Mouse (Mus musculus) monocyte, adult 5-6 weeks (primary cell): ENCODE measurements around the gene Sugp2. TPM values are rescaled to one million over a fixed set of nuclear protein-coding genes. Genes with fewer than 3 reads are reported as not detected.
A peak's percentile ranks its signal among the peaks of the same experiment; 100 is the strongest.
"Not testable (repeated sequence)": the region's sequence is repeated elsewhere in the genome, so short reads cannot be mapped to it uniquely, and the experiment has no call there.

Experiments used
- ATAC-seq: fragments of 153-309, 156-312 bp; replicated peaks from 2 replicates; pipeline ENCODE4 v1.8.0; 2017; ENCODE audit warnings: mild to moderate bottlenecking; ENCODE audit not compliant: low TSS enrichment, insufficient number of reproducible peaks, severe bottlenecking, poor library complexity, low FRiP score
- total RNA-seq: library from RNA; stranded (forward); fragments of 200-1000, 200-491, 200-594 nt; gene quantifications from 3 replicates; pipeline ENCODE4 v1.2.3, GENCODE M21; 2017

The Sugp2 gene
- 14.0 to 47.5 TPM (median 21.6 TPM) in 3 replicates for total RNA-seq

DNA sequence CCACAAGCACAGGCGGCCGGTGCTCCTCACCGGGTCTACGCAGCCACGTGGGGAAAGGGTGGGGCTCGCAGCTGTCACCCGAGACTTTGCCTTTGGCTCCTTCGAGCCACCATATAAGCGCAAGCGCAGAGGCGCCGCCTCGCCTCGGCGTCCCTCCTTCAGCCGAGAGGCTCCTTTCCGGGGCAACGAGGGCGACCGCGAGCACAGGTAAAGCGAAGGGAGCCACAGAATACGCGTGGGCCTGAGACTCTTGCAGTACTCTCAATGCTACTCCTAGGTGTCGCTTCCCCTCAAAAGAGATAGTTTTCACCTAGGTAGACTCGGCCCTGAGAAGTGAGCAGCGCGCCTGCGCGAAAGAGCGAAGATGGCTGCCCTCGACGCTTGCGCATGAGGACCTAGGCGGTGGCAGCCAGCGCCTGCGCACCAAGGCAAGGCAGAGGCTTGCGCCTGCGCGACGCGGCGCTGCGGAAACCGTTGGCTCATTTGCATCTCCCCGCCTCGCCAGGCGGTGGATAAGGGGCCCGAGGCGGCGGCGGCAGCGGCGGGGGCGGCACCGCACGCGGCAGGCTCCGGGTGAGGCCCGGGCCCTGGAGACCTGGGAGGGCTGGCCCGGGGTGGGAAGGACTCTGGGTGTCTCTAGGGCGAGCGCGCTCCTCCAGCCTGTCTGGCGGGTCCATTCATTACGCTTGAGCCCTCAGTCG lies at the start of gene Sugp2, which contains the start of gene Armc6:
Gene Sugp2, plus strand, starts transcription at position 147 of the 701 bp plus-strand sequence.
Gene Armc6, minus strand, starts transcription at position 387 of the 701 bp plus-strand sequence.
- peak; percentile 90 for ATAC-seq

DNA sequence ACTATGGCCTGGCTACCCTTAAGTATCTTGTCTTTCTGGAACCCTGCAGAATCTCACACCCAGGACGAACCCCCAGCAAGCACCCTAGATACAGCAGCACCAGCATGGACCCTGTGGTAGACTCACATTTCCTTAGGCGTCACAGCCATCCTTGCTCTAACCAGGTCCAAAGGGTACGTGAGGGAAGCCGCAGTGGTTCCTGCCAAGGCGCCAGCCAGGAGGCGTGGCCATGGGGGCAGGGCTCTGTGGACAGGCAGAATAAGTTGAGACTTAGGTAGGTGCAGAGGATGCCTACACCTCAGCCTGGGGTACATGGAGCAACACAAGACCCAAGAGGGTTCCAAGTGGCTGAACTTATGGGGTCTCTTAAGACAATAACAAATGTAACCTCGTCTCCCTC lies 45.3 kb upstream of the Sugp2 start:
- no peak for ATAC-seq

DNA sequence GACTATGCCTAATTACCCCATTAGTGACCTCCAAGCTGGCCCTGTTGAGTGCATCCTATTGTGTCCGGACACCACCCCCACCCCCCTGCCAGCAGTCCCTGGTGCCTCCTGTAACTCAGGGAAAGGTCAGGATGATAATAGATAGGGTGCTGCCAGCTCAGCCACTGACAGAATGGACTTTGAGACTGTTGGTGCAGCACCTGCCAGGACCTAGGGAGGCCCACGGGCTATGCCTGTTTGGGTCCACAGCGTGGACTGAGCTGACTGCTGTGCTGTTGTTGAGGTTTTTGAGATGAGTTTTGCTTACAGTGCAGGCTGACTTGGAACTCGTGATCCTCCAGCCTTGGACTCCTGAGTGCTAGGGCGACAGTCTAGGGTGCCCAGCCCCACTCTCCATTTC lies 40.8 kb upstream of the Sugp2 start:
- ATAC-seq = no peak

DNA sequence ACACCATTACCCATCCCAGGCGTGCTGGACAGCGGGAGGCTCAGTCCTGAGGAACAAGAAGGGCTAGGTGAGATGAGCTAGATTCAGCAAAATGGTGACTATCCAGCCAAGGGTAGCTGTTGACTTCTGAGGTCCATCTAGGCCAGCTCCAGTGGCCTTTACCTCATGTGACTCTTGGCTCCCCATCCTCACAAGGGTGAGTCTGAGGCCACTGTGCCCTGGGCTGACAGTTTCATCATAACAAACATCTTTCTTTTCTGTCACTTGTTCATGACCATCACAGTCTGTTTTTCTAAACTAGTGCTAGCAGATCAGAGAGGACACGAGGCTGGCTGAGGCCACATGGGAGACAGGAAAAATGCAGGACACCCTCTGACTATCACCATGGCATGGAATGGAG lies 39.8 kb upstream of the Sugp2 start:
- no peak for ATAC-seq

GRCm38 (mm10) chr8:70195762-70196161 lies 38.3 kb upstream of the Sugp2 start:
- no peak for ATAC-seq

DNA sequence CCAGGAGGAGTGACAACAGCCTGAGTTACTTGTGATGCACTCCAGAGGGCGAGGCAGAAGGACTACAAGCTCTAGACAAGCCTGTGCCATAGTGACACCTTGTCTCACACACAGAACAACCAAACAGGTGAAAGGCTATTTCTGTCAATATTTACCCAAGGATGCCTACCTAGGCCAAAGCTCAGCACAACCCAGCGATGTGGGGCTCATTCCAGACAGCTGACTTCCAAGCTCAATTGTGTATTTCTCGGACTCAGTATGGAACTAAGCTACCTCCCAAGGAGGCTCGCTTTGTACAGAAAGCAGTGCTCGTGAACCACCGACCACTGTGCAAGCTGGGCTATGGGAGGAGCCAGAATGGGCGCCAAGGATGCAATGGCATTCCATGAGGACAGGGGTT lies 36.4 kb upstream of the Sugp2 start:
- ATAC-seq = no peak

DNA sequence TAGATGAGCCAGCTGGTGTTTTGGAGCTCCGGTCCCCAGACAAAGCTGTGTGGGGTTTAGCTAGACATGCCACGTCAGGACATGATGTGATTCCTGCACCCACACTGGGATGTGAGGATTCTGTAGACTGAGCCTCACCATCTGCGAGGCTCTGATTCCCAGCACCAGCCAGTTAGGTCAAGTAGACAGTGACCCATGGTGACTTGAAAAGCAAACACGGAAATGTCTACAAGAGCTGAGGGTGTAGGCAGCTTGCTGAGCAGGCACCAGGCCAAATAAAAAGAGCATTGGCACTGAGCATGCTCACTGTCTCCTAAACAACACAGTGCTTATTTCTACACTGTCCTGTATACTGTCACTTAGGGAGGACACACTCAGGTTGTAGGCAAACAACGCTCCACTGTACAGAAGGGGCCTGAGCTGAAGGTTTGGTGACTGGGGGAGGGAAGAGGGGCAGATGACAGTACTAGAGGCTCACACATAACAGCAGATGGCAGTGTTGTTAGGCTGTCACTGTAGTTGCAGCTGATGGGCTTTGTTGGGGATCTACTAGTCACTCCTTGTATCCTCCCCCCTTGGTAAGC lies 33.8 kb upstream of the Sugp2 start:
- no peak for ATAC-seq

DNA sequence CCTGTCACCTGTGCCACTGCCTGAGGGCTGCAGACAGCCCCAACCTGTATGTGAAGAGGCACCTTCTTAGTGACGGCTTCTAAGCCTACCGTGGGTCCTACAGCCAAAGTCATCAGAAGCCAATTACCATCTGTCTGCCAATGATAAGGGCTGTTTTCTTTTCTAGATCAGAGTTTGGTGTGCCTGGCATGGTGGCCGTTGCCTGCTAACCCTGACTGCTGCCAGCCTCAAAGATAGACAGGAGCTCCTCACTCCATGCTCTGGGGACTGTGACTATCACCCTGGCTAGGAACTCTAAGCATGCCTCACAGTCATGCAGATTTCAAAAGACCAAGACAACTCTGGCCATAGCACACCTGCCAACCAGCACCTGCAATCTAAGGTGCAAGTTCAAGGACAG lies 32.6 kb upstream of the Sugp2 start:
- no peak for ATAC-seq

- no peak for ATAC-seq
Observed at GRCm38 (mm10) chr8:70203072-70203471, 31.0 kb upstream of the Sugp2 start.

DNA sequence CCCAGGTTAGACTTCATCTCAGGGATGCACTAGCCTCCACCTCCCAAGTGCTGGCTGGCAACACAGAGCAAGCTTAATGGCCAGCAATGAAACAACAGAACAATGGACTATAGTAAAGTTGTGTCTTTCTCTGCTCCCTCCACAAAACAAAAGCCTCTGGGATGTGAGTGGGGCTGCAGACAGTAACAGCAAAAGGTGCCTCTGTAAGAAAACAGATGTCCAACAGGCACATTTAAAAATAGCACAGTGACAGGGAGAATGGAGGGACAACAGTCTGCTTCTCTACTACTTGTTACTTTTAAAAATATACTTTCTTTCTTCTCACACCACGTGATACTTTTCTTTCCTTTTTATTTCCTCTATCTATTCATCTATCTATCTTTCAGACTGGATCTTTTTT lies 29.3 kb upstream of the Sugp2 start:
- no peak for ATAC-seq

- ATAC-seq = no peak
Observed at GRCm38 (mm10) chr8:70208130-70208529, 25.9 kb upstream of the Sugp2 start.

DNA sequence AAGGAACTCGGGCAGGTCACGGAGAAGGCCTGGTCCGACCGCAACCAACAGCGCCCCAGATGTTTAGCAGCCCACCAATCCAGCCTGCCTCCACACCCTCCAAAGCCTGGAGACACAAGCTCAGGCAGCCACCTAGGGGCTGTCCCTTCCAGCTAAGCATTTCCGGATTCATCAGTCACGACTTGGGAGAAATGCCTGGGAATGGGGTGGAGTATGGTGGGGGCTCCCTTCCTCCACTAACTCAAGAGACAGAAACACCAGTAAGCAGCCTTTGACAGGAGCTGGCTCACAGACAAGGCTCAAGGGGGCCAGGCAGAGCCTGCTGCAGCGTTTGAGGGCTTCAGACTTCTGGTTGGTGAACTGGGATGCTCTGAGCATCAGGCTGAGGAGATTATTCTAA lies 23.5 kb upstream of the Sugp2 start:
- no peak for ATAC-seq

DNA sequence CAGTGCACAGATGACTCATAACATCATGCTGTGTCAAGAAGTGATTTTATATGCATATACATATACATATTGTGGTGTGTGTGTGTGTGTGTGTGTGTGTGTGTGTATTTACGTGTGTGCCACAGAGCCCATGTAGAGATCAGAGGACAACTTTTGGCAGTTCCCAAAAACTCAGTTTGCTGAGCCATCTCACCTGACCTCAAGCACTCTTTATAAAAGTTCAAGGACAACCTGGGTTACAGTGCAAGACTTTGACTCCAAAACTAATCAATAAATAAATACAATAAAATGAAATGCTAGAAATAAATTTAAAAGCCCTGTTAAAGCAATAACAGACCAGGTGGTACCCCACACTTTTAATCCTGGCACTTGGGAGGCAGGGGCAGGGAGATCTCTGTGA lies 22.8 kb upstream of the Sugp2 start:
- no peak for ATAC-seq

GRCm38 (mm10) chr8:70211726-70212111 lies 22.3 kb upstream of the Sugp2 start:
- ATAC-seq = no peak

DNA sequence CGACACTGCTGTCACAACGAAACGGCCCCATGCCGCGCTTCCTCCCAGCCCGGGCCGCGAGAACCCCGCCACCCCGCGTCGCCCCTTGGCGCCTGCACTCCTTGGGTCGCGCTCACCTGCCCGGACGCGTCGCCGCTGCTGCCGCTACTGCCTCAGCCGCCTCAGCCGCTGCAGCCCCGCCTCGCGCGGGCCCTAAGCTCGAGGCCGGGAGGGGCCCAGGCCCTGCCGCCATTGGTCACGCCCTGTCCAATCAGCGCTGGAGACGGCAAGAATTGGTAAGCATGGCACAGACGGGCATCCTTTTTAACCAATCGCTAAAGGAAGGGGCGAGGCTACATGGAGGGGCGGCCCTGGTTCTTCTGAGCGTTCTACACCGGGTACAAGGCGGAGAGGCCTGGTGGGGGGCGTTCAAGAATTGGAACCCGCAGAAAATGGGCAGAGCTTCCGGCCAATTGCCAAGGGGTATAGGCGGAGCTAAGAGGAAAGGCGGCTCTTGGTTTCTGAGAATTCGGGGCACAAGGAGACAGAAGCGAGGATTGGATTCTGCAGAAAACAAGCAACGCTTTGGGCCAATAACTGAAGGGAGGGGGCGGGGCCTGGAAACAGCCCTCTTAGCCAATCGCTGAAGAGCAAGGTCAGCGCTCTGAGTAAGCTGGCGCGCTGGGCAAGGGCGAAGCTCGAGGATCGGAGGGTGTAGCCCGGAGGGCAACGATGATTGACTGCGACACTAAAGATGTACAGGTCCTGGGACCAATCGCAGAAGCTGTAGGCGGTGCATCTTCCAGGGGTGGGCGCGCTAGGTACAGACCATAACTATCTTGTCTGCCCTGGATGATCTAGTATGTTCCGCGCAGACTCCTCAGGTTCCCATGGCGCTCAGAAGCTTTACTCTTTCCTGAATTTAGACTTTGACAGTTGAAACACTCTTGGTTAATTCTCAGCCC lies 21.6 kb upstream of the Sugp2 start, which contains the start of gene Slc25a42:
Gene Slc25a42, minus strand, starts transcription at position 194 of the 944 bp plus-strand sequence.
- peak; percentile 90 for ATAC-seq

GRCm38 (mm10) chr8:70214411-70214810 lies 19.6 kb upstream of the Sugp2 start:
- no peak for ATAC-seq

GRCm38 (mm10) chr8:70215092-70215491 lies 18.9 kb upstream of the Sugp2 start:
- ATAC-seq = no peak

- not testable (repeated sequence) for ATAC-seq
Observed at GRCm38 (mm10) chr8:70216161-70216560, 17.9 kb upstream of the Sugp2 start.

DNA sequence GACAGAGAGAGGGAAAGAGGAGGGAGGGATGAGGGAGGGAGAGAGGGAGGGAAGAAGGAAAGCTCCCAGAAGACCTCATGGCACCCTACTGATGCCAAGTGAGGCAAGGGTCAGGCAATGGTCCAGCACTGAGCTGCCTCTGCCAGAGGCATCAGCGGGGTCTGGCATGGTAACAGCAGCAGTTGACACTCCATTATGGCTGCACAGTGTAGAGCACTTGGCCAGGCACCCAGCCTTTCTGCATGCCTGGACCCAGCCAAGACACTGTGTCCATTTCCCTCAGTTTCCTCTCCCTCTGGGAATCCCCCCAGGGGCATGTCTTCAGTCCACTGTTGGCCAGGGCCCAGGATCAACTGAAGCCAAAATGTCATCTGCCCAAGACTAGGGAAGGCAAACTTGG lies 17.5 kb upstream of the Sugp2 start:
- ATAC-seq = no peak
